Mouse (Mus musculus) heart, adult 2 months (tissue): ENCODE measurements around the gene Sh3bp1. TPM values are rescaled to one million over a fixed set of nuclear protein-coding genes. Genes with fewer than 3 reads are reported as not detected.

Experiments
- DNase-seq, 2 experiments: peaks; one replicate each; pipeline ENCODE4 v3.0.0; 2021
- H3K27ac ChIP-seq: fragments of 200-600 bp; 2 replicates; pipeline ENCODE4 v1.8.1; 2022
- H3K27me3 ChIP-seq: fragments of 200-500 bp; 2 replicates; pipeline ENCODE4 v1.6.1; 2012; ENCODE audit warnings: mild to moderate bottlenecking, low read length, inconsistent platforms, mixed read lengths; ENCODE audit not compliant: control insufficient read depth, insufficient read depth
- H3K36me3 ChIP-seq: fragments of 200-500 bp; 2 replicates; pipeline ENCODE4 v1.6.1; 2012; ENCODE audit warnings: low read length, inconsistent platforms; ENCODE audit not compliant: control insufficient read depth, insufficient read depth
- H3K4me1 ChIP-seq: fragments of 200-500 bp; 2 replicates; pipeline ENCODE4 v1.6.1; 2011; ENCODE audit warnings: low read length; ENCODE audit not compliant: control insufficient read depth, insufficient read depth
- H3K4me3 ChIP-seq: fragments of 200-600 bp; 2 replicates; pipeline ENCODE4 v1.8.1; 2022
- H3K79me2 ChIP-seq: fragments of 200-500 bp; replicated peaks from 2 replicates; pipeline ENCODE4 v1.6.1; 2012; ENCODE audit warnings: mild to moderate bottlenecking, inconsistent platforms, low read length, moderate library complexity, mixed read lengths; ENCODE audit not compliant: control insufficient read depth, insufficient read depth
- H3K9ac ChIP-seq: fragments of 200-500 bp; 2 replicates; pipeline ENCODE4 v1.6.1; 2012; ENCODE audit warnings: low read depth, mild to moderate bottlenecking, control low read depth, inconsistent platforms, low read length, mixed read lengths
- CTCF ChIP-seq: fragments of 200-600 bp; IDR thresholded peaks from 2 replicates; pipeline ENCODE4 v1.8.1; 2022; ENCODE audit warnings: antibody characterized with exemption, mild to moderate bottlenecking, moderate library complexity
- EP300 ChIP-seq: fragments of 200-500 bp; IDR thresholded peaks from 2 replicates; pipeline ENCODE4 v1.6.1; 2011; ENCODE audit warnings: low read depth, low read length, control low read depth; ENCODE audit not compliant: insufficient read depth
- POLR2A ChIP-seq: fragments of 200-500 bp; IDR thresholded peaks from 2 replicates; pipeline ENCODE4 v1.6.1; 2011; ENCODE audit warnings: mild to moderate bottlenecking, low read depth, low read length, control low read depth; ENCODE audit not compliant: insufficient read depth
- WGBS: fragments of 180-500 bp; shearing (Covaris S2); methylation state at CpG from one replicate; pipeline ENCODE4 v1.1.7; 2018; 5-methylcytosine and 5-hydroxymethylcytosine counted together
- intact Hi-C: fragments of 180-260 bp; cut with DNase I; formaldehyde crosslinking; loops from one replicate; pipeline ENCODE4 v1.15.1; 2025
- polyA plus RNA-seq: library from polyadenylated mRNA; depleted of rRNA; stranded (reverse); fragments of >200 nt; gene quantifications from 2 replicates; pipeline ENCODE4 v1.2.3, GENCODE M21; 2012
- total RNA-seq, 2 experiments: library from RNA; stranded (reverse); gene quantifications; 2 replicates each; pipeline ENCODE4 v1.2.3; 2021

Sh3bp1 gene
- total and polyA plus RNA-seq, 3 experiments = 2.6 to 19.2 (median 3.3) TPM

DNA sequence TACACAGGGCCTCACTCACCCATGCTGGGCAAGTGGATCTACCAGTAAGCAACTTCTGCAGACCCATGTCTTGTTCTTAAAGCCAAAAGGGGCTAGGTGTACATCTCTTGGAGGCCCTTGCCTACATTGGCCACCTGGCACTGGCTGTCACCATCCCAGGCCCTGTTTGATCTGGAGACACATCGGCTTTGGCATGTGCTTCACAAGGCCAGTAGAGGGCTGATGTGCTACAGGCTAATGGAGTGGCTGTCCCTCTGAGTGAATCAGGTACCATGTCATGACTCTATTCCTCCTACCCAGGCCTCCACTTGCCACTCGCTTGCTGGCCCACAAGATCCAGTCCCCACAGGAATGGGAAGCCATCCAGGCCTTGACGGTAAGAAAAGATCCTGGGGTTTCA lies 17.7 kb upstream of the Sh3bp1 start:
- DNase-seq = no peak
- Histone ChIP-seq H3K4me1 (peaks cover 2% of the 10 kb centered on the region; the same call in 1 of the 2 replicates), H3K9ac (no peak overlapping the region), H3K36me3 (no peaks in the 10 kb centered on the region), H3K27me3 (no peaks in the 10 kb centered on the region), H3K4me3 (no peak overlapping the region), H3K27ac (no peak overlapping the region), H3K79me2 (no peaks in the 10 kb centered on the region)
- WGBS = 89% methylated on average over 3 of the region's 3 CpGs
- intact Hi-C loops = no loop called here
- TF ChIP-seq POLR2A = no peak
- TF ChIP-seq EP300 = no peak
- TF ChIP-seq CTCF = no peak

DNA sequence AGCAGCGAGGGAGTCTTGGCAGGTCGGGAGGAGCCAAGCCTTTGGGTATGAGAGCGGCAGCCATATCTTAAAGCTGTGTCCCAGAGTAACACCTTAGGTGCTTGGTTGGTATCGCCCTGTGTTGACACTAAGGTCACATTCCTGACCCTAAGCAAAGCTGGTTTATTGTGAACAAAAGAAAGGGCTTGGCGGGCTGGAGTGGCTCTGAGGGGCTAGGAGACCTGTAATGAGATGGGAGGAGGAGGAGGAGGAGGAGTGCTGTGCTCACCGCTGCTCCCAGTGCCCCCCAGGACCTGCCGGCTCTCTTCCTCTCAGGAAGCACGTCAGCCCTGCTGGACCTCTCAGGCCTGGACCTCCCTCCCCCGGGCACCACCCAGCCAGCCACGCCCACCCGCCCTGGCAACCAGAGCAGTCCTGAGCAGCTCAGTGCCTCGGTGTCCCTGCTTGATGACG lies 10.1 kb upstream of the Sh3bp1 start:
- H3K79me2 ChIP-seq = no peaks in the 10 kb centered on the region
- H3K36me3 ChIP-seq = no peaks in the 10 kb centered on the region
- no peaks in the 10 kb centered on the region for H3K27me3 ChIP-seq
- H3K9ac ChIP-seq = no peak overlapping the region
- no peak for DNase-seq
- H3K4me1 ChIP-seq = no peaks in the 10 kb centered on the region
- 48% methylated on average over 13 of the region's 13 CpGs for WGBS
- intact Hi-C loops = no loop called here
- H3K27ac ChIP-seq = no peak overlapping the region
- no peak overlapping the region for H3K4me3 ChIP-seq
- TF ChIP-seq EP300 (no peak), POLR2A (no peak), CTCF (no peak)

DNA sequence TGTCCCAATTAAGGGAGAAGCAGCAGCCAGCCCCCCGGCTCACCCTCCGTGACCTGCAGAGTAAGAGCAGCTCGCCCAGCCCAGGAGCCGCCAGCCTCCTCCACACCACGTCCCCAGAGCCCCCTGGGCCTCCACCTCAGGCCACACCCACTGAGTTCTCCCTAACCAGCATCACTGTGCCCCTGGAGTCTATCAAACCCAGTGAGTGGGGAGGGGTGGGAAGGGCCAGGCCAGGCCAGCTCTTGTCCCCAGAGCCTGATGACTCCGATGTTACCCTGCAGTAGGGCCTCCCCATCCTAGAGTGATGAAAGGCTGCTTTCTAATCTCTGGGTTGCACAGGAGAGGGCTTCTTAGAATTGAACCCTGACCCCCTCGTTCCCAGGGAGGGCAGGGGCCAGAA lies 7.1 kb upstream of the Sh3bp1 start:
- no peaks in the 10 kb centered on the region for H3K27me3 ChIP-seq
- 70% methylated on average over 7 of the region's 7 CpGs for whole genome bisulfite sequencing
- H3K79me2 ChIP-seq = no peaks in the 10 kb centered on the region
- no peak overlapping the region for H3K4me3 ChIP-seq
- H3K9ac ChIP-seq = no peak overlapping the region
- TF ChIP-seq POLR2A (no peak), EP300 (no peak), CTCF (no peak)
- no peak overlapping the region for H3K27ac ChIP-seq
- no peaks in the 10 kb centered on the region for H3K36me3 ChIP-seq
- intact Hi-C loops = loop anchor here (5.0 kb wide), 1 partner anchor 640 kb away; no protein-coding TSS in a partner anchor
- DNase-seq = no peak
- no peaks in the 10 kb centered on the region; the same call in 1 of the 2 replicates for H3K4me1 ChIP-seq

DNA sequence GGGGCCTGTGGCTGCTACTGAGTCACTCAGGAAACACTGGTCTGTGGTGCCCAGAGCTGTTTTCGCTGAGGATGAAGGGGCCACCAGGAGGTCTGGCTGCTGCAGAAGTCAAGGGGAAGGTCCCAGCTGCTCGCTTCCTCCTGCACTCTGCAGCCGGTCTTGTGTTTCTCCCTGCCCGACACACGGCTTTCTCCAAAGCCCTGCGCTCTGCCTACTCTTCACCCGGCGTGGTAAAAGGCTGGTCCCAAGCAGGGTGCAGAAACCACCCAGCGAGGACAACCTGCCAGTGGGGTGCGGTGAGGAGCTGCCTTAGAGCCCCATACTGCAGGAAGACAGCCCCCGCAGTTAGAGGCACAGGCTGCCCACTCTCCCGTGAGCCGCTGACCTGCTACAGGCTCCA lies 4.8 kb upstream of the Sh3bp1 start:
- Histone ChIP-seq H3K4me1 (no peaks in the 10 kb centered on the region; the same call in 1 of the 2 replicates), H3K9ac (no peak overlapping the region), H3K27me3 (no peaks in the 10 kb centered on the region), H3K27ac (no peak overlapping the region), H3K79me2 (no peaks in the 10 kb centered on the region), H3K4me3 (no peak overlapping the region), H3K36me3 (no peaks in the 10 kb centered on the region)
- intact Hi-C loops = loop anchor here (5.0 kb wide), 1 partner anchor 638 kb away; no protein-coding TSS in a partner anchor
- TF ChIP-seq POLR2A (no peak), CTCF (no peak), EP300 (no peak)
- DNase-seq = no peak
- WGBS = 68% methylated on average over 13 of the region's 13 CpGs

DNA sequence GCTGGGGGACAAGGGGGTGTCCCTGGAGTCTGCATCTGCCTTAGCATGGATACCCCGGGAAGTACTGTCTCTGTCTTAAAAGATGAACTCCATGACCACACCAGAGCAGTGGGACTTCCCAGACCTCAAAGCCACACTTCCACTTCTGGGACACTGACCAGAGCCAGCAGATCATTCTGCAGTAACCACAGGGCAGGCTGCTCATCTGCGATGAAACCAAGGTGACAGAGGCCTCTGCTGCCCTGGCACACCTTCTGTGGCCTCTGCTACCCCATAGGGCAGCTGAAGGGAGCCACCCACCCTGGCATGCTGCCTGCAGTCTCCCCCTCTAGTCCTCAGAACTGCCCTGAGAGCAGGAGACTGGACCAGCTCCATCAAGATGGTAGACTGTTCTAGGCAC lies 3.8 kb upstream of the Sh3bp1 start:
- TF ChIP-seq CTCF = no peak
- TF ChIP-seq POLR2A = no peak
- no peak for TF ChIP-seq EP300
- Histone ChIP-seq H3K4me1 (peaks cover under 1% of the 10 kb centered on the region; the same call in 1 of the 2 replicates), H3K79me2 (no peaks in the 10 kb centered on the region), H3K9ac (no peak overlapping the region), H3K36me3 (no peaks in the 10 kb centered on the region), H3K27ac (no peak overlapping the region), H3K27me3 (no peaks in the 10 kb centered on the region), H3K4me3 (no peak overlapping the region)
- WGBS = 60% methylated on average over 2 of the region's 2 CpGs
- intact Hi-C loops = no loop called here
- no peak for DNase-seq

DNA sequence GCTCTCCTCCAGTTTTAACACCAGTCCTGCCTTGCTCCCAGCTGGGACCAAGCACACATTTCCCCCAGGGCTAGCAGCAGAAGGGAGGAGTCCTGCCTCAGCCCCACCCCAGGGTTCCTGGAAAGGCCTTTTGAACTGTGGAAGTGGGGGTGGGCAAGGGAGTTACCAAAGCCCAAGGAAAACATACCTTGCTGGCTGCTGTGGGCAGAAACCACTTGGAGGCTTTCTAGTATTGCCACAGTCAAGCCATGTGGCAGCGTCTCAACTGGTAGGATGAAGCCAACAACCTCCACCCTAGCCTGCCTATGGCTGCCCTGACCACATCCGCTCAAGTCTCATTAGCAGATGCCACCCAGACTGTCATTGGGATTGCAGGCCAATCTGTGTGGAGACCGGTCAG lies 3.4 kb upstream of the Sh3bp1 start:
- H3K27me3 ChIP-seq = no peaks in the 10 kb centered on the region
- TF ChIP-seq POLR2A (no peak), CTCF (no peak), EP300 (no peak)
- no peak overlapping the region for H3K4me3 ChIP-seq
- H3K27ac ChIP-seq = no peak overlapping the region
- intact Hi-C loops = no loop called here
- H3K9ac ChIP-seq = no peak overlapping the region
- DNase-seq = no peak
- 87% methylated on average over 3 of the region's 3 CpGs for WGBS
- H3K4me1 ChIP-seq = peaks cover 2% of the 10 kb centered on the region
- no peaks in the 10 kb centered on the region for H3K79me2 ChIP-seq
- no peaks in the 10 kb centered on the region for H3K36me3 ChIP-seq
